Mouse (Mus musculus): ENCODE measurements around the gene Patl2.

Patl2 gene

DNA sequence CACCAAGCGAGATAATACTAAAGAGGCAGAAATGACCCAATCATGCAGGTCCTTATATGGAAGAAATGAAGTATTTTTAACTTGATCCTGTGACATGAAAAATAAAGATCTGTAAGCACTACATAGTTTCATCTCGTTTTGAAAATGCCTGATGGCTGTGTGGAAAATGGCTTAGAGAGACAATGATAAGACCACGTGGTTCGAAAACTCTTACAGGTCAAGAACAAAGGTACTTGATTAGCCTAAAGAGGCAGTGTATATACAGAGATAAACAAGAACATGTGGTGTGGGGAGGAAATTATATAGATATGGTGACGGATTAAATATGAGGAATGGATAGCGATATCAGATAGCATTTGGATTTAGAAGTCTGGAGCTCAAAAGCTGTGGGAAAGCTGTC is 14.7 kb downstream of the Patl2 start:
- no peak for DNase-seq

DNA sequence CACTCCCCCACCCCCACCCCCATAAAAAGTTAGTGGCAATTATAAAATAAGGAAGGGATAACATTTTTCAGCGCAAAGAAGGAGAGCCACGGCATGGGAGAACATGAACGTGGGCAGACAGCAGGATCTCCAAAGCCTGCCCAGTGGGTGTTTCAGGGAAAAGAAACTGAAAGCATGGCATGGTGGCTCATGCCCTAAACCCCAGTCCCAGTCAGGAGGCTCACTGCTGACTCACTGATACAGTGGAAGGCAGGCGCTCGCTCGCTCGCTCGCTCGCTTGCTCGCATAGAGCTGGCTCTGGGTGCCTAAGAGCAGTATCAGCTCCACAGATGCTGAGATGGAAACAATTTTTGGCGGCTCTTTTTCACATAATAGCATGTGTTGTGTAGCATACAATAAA is 21.7 kb downstream of the Patl2 start:
- no peak for DNase-seq

DNA sequence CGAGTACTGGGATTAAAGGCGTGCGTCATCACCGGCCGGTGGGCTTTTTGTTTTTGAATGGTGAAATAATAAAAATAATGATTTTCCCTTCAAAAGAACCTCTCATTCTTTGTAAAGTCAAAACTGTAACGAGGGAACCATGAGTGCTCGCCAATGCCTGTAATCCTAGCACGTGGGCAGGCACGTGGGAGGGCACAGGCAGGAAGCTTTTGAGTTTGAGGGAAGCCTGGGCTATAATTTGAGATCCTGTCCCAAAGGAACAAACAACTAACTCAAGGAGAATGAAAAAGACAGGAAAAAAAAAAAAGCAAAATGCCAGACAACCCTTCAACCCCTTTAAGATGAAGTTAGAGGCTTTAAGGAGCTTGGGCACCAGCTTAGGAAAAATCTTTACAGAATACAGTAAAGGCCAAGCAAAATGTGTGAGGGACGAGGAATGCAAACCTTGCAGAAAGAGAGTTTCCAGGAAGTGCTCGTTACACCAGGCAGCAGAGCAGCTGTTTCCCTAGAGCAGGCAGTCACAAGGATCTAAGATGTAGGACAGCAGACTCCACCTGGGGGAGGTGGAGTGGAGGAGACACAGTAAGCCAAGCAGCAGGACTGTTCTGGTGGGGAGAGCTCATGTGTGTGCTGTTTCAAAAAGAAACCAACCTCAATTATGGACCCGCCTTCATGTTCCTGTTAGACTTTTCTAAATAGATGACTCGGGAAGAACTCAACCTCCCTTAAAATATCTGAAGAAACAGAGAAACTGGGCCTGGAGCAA is 22.4 kb downstream of the Patl2 start:
- DNase-seq = no peak

DNA sequence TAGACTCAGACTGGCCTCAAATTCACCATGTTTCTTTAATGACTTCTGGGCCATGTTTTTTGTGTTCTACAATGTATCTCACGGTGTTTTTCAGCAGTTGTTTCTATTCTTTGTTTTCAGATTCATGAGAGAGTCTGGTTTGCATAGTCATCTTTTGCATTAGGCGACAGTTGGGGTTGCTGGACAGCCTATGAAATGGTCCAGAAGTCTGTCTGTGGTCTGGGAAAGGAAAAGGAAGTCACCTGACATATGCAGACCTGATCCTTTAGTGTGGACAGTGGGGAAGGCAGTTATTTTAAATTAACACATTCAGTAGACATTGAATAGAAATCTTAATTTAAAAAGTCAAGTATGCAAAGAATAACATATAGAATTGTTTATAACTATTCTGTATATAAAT is 23.5 kb downstream of the Patl2 start:
- DNase-seq = no peak

DNA sequence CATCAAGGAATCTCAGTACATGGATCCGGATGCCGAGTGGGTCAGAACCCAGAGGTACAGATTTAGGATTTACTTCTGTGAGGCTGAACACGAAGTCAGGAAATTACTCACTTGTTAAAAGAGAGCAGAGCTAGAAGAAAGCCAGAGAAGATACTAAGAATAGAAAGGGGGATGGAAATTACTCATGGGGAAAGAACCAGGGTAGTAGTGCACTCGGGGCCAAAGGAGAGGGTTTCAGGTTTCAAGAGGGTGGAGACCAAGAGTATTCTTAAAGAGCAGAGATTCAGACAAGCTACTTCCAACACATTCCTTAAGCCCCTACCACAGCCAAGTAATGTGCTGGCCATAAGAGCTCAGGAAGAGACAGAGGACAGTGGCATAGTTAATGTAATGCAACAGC is 24.4 kb downstream of the Patl2 start:
- no peak for DNase-seq

DNA sequence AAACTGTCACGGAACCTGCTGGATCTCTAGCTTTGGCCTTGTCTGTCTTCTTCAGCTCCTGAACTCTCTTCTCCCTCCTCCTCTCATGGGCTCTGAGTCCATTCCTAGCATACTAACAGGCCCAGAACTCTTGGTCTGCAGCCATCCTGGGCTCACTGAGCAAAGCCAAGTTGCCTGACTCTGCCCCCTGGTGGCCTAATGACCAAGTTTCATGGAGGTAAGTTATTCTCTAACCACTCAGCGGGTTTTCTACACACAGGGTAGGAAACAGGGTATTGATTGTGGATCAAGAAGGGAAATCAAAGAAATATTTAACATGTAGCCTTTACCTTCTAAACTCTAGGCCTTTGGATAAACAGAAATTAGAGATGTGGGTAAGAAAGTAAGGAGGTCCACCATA is 25.3 kb downstream of the Patl2 start, which contains the start of gene Trim69:
Gene Trim69, plus strand, starts transcription at position 21 of the 400 bp plus-strand sequence.
- peak; percentile 92 for DNase-seq

DNA sequence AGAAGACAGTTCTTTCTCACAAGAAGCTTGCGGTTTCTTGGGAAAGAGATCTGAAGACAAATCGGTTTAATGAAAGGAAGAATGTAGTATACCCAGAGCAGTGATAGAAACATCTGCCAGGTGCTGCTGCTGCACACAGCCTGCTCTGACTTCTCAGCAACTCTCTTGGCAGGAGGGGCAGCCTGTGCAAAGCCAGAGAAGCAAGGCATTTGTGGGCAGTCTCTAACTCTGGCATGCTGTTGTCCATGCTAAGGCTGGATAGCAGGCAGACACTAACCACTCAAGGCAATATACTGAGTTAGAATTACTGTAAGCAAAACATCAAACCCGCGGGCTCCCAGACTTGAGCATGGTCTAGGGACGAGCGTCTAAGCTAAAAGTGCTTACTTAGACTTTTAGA is 26.3 kb downstream of the Patl2 start:
- DNase-seq = peak; percentile 50

DNA sequence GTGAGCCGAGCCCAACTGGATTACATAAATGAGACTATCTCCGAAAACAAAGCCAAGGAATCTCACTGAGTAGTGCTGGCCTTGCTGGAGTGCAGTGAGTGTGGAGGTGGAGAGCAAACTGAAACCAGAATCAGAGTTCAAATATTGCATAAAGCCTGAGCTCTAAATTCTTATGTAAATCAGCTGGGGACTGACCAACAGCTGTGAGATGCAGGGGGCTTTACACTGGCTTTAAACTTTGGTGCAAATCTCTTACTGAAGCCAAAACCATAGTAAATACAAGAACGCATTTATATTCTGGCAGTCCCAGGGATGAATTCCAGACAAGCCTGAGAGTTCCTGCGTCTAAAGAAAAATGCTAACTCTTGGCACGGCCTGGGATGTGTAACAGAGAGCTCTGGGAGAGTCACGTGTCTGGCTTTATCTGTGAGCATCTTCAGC is 27.6 kb downstream of the Patl2 start:
- no peak for DNase-seq

DNA sequence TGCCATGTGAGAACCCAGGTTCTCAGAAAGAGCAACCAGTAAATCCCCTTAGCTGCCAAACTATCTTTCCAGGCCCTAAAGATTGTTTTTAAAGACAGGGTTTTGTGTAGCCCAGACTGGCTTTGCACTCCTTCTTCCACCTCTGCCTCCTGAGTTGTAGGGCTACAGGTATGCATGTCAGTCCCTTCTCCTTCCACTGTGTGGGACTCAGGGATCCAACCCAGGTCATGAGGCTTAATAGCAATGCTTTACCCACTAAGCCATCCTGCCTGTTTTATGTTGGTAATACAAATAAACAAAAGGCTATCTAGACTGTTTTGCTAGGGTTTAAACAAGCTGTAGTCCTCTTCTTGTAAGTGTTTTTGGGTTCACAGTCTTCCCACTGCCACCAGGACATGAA is 28.4 kb downstream of the Patl2 start:
- DNase-seq = no peak

DNA sequence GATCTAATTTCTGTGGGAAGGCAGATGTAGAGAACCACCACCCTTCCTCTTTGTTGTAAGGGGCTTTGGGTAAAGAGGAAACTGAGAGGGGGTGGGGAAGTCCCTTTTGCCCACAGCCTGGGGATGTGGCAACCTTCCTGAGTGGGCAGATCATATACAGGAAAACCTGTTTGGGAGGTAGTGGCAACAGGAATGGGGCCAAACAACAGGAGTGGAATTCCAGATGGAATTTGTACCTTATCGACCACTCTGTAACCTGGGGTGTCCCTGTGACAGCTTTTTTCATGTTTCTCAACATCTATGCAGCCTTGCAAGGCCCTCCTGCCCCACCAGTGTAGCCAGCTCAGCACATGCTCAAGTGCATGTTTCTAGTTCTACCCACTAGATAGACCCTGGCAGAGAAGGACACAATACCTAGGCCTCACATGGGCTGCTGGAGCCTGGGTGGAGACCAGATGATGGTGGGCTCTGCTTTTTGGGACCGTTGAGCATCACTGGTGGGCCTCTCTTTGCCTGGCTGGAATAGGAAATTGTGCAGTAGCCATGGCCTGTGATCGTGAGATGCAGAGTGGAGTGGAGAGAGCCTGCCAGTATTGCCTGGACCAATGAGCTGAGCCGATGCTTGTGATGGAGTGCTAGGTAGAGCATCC is 29.8 kb downstream of the Patl2 start:
- no peak for DNase-seq

DNA sequence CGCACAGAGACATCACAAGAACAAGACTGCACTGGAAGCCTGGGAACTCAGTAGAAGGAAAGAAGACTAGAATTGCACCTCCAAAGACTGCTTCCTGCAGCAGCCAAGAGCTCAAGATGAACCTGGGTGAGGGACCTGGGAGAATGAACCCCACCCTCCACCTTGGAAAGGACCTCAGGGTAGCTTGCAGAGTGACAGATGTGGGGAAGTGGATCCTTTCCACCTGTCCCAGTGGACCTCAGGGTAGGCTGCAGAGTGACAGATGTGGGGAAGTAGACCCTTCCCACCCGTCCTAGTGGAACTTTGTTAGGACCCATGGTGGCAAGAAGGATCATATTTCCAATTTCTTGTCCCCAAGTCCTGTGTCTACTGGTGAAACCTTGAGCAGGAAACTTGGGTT is 30.7 kb downstream of the Patl2 start:
- no peak for DNase-seq

DNA sequence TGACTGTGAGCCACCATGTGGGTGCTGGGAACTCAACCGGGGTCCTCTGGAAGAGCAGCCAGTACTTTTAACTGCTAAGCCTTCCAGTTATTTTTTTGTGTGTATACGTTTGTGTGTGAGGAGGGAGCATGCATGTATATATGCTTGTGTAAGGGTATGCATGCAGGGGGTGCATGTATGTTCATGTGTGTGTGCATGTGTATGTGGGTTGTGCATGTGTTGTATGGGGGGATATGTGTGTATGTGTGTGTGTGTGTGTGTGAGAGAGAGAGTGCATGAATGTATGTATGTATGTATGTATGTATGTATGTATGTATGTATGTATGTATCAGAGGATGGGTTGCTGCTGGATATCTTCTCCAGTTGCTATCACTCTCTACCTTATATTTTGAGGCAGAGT is 31.5 kb downstream of the Patl2 start:
- no peak for DNase-seq

DNA sequence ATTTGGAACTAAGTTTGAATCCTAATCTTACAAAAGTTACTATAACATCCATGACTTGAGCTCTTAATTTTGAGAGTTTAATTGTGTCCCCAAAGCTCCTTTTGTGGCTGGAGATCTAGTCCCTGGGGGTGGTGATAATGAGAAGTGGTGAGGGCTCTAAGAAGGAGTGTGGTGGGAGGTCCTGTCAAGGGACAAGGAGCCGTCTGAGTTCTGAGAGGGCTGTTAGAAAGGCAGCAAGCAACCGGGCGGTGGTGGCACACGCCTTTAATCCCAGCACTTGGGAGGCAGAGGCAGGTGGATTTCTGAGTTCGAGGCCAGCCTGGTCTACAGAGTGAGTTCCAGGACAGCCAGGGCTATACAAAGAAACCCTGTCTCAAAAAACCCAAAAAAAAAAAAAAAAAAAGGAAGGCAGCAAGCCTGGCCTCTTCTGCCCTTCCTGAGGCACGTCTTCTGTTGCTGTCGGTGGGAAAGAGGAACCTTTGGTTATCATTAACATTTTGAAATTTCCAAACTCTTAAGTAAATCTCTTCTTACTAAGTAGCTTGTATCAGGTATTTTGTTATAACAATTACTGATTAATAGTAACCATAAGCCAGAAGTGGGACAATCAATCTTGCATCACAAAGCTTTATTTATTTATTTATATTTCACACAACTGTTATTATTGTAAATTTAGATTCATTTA is 32.2 kb downstream of the Patl2 start:
- no peak for DNase-seq

DNA sequence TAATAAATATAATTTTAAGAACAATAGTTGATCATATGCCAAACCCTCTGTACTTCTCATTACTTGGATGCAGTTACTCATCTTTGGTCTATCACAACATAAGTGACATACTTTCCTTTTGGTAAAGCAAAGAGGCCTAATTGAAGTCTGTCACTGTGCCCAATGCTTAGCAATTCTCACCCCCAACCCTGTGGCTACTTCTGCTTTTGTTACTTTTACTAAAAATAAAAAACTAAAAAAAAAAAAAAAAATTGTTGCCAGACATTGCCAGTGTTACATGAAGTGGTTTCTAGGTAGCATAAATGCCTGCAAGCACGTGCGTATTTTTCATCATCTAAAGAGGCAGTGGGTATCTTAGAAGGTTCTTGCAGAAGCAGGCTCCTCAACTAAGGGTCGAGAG is 33.1 kb downstream of the Patl2 start:
- DNase-seq = no peak

DNA sequence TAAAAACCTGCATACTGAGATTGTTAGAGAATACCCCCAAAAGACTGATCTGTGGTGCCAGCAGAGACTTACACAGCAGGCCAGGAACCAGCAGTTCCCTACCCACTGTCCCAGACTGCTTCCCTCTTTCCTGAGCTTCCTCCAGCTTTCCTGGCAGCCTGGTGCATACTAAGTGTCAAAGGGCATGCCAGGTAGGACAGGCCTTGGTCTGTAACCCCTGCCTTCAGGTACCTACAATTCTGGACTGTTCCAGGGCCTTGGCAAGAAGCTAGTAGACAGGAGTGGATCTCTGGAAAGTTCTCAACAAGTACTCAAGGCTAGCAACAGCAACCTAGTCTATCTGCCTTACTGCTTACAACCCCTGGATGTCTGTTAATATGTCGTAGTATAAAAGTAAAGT is 34.8 kb downstream of the Patl2 start:
- DNase-seq = no peak

DNA sequence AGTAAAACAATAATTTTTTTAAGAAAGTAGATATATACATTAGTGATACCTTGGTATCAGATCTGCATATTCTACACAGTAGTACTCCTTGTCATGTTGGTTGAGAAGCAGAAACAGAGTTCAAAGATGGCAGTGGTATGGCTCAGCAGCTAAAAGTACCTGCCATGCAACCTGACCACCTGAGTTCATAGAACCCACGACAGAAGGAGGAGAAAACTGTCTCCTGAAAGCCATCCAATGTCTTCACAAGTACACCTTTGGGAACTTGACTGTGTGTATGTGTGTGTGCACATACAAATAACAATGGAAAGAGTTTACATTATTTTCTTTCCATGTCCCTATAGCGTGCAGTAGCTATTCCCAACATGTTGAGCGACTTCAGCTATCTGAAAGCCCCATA is 36.3 kb downstream of the Patl2 start:
- DNase-seq = no peak

DNA sequence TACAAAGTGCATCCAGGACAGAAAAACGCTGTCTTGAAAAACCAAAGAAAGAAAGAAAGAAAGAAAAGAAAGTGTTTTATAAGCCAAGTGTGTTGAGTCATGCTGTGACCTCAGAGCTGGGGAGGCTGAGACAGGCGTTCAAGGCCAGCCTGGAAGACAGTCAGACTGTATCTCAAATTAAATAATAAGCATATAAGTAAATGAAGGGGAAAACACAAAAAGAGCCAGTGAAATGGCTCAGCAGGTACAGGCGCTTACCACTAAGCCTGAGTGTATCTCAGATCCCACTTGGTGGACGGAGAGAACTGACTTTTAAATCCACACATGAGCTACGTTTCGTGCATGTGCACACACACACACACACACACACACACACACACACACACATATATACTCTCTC is 36.7 kb downstream of the Patl2 start:
- no peak for DNase-seq

DNA sequence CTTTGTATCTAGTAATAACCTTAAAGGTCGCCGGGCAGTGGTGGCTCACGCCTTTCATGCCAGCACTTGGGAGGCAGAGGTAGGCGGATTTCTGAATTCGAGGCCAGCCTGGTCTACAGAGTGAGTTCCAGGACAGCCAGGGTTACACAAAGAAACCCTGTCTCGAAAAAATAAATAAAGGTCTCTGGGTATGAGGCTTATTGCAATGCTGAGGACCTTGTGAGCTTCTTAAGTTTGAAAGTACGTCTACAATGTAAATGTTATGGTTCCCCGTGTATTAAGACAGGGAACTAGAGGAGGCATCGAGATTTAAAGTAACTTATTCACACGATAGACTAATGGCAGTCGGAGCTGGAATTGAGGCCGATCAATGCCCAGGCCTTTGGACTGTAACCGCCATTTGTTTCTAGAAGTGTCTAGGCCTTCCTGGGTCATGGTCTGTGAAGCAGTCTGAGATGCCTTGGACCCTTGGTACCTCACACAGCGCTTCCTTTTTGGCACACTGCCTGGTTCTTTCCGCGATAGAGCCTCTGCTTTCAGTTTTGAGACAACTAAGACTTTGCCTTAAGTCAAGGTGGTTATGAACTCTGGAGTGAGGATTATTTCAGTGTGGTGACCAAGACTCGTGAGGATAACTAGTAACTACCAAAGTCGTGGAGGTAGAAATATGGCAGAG is 37.6 kb downstream of the Patl2 start:
- DNase-seq = peak; percentile 64

DNA sequence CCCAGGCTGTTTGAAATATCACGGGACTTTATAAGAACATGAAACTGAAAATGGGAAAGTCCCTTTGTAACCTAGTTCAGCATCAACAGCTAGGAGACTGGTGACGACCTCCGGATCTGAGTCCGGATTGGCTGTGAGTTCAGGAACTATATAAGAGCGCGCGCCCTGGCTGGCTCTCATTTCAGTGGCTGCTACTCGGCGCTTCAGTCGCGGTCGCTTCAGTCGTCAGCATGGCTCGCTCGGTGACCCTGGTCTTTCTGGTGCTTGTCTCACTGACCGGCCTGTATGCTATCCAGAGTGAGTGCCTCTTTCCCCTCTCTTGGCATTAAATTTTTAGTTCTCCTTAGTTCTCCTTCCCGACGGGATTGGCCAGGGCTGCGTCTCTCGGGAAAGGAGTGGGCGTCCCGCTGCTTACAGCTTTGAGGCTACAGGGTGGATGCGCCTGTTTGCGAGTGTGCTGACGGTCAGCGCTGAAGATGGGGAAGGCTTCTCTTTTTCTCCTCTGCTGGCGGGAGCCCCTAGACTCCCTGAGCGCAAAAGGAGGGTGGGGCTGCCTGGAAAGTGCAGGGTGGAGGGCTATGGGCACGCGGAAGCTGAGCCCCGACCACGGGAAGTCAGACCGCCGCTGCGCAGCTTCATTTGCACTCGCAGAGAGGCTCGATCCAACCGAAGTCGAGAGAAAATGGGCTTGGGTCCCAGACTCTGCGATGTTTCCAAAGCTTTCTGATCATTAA is 38.3 kb downstream of the Patl2 start, which contains the start of gene B2m:
Gene B2m, plus strand, starts transcription at position 179 of the 734 bp plus-strand sequence.
- DNase-seq = peak; percentile 93

DNA sequence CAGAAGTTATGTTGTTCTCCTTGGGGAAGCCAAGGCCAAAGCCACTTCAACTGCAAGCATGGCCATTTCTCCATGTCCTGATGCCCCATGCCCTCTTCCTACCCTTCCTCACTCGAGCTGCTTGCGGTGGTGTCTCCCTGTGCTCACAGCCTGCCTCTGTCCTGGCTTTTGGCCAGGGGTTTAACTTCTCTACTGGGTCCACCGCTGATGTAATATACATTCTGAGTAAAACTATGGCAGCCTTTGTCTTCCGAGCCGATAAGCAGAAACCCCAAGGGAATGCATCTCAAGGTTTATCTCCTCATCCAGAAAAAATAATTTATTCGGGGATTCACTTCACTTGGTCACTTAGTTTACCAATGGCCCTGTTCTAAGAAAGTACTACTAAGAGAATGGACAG is 39.3 kb downstream of the Patl2 start:
- DNase-seq = no peak

DNA sequence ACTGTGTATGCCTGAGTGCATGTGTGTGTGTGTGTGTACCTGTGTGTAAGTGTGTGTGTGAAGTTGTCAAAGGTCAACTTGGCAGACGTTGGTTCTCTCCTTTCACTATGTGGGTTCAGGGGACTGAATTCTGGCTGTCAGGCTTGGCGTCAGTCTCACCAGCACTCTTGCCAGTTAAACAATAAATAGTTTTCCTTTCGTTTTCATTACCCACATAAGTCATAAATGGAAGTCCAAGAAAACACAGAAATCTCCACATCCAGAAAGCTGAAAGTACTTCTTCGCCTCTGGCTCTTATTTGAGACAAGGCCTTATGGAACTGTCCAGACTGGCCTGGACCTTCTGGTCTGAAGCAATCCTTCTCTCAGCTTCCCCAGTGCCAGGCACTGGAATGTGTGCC is 40.2 kb downstream of the Patl2 start:
- DNase-seq = no peak

DNA sequence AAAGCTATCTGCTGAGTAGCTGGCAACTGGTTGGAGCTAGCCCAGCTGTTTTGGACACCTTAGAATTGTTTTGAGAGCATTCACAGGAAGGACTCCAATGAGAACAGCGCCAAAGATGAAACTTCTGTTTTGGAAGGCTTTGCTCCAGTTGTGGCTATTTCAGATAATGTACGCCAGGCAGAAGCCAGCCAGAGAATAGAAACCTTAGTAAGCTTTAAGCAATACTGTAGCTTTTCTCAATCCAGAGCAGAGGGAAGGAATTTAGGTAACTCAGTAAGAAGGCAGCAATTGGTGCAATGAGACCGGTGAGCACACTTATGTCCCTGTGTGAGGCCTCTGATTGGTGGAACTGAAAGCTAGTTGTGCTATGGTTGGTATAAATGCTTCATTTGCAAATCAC is 42.9 kb downstream of the Patl2 start:
- no peak for DNase-seq

Measured in thymus, postnatal 4 days (tissue).